Mouse (Mus musculus): ENCODE measurements around the gene Ercc1.

The Ercc1 gene

DNA sequence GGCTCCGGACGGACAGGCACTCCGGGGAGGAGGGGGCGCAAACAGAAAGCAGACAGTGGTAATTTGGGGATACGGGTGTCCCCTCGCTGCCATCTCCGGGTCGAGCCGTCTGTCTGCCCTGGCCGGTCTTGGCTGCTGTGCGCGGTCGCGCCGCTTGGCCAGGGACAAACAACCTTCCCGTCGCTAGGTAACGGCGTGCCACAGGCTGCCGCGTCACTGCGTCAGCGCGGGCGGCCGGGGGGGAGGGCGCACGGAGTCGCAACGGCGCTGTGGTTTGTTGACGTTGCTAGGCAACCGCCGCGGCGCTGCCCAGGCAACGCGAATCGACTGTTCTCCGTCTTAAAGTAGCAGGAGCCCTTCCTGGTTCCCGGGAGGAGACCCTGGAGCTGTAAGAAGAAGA, 24.7 kb upstream of the Ercc1 start:
- Histone ChIP-seq H3K36me3 (ENCODE audit: control insufficient read depth, insufficient read depth, low read length, poor library complexity, severe bottlenecking) (no peaks in the 10 kb centered on the region), H3K27me3 (ENCODE audit: control insufficient read depth, insufficient read depth, low read length, poor library complexity, severe bottlenecking) (no peaks in the 10 kb centered on the region)
- peak; percentile 100 for DNase-seq (ENCODE audit: low read depth, low spot score)

DNA sequence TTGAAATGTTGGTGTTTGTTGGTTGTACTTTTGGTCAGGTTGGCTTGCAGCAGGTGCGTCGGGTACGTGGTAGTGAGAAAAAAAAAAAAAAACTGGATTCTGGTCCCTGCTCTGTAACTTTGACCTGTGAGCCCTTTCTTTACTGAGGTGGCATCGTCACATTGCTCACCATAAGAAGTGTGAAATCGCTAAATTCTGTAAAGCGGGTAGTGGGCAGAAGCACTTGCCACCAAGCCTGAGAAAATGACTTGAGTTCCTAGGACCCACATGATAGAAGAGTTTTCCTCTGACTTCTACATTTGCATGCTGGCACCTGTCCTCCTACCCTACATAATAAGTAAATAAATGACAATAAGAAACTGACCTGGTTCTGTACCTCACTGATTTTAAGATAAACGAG, 23.9 kb upstream of the Ercc1 start:
- peak; percentile 61 for DNase-seq (ENCODE audit: low read depth, low spot score)
- no peaks in the 10 kb centered on the region for H3K36me3 ChIP-seq (ENCODE audit: control insufficient read depth, insufficient read depth, low read length, poor library complexity, severe bottlenecking)
- H3K27me3 ChIP-seq (ENCODE audit: control insufficient read depth, insufficient read depth, low read length, poor library complexity, severe bottlenecking), result no peaks in the 10 kb centered on the region

DNA sequence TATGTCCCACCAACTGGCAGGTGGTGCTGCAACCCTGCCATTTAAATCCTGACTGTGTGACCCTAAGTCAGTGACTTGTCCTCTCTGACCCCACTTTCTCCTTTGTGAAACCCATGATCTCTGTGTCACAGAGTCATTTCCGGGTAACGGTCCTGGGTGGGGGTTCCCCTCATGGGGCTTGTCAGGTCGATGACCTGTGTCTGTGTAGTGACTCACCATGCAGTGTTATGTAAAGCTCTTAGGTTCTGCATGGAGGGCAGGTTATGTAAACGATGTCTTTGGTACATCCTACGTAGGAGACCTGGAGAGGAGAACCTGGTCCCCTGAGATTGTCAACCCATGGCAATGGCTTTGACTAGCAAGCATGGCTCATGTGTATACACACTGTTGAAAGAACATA, 23.1 kb upstream of the Ercc1 start:
- Histone ChIP-seq H3K36me3 (ENCODE audit: control insufficient read depth, insufficient read depth, low read length, poor library complexity, severe bottlenecking) (no peaks in the 10 kb centered on the region), H3K27me3 (ENCODE audit: control insufficient read depth, insufficient read depth, low read length, poor library complexity, severe bottlenecking) (no peaks in the 10 kb centered on the region)
- peak; percentile 97 for DNase-seq (ENCODE audit: low read depth, low spot score)

DNA sequence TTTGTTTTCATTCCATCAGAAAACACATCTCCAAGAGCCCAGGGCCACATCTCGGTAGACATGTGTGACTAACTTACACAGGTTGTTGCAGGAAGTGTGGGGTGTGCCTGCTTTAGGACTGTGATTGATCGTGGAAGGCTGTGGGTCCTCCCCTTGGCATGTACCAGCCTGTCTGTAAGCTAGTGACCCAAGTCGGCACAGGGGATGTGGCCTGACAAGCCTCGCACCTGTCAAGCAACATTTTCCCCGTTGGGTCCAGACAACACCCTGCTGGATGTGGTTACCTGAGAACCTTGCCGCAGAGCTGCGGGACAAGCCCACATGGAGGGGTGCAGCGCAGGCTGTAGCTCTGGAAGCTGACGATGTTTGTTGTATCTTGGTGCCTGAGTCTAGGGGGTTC, 22.1 kb upstream of the Ercc1 start:
- DNase-seq (ENCODE audit: low read depth, low spot score), result no peak
- Histone ChIP-seq H3K36me3 (ENCODE audit: control insufficient read depth, insufficient read depth, low read length, poor library complexity, severe bottlenecking) (no peaks in the 10 kb centered on the region), H3K27me3 (ENCODE audit: control insufficient read depth, insufficient read depth, low read length, poor library complexity, severe bottlenecking) (no peaks in the 10 kb centered on the region)

DNA sequence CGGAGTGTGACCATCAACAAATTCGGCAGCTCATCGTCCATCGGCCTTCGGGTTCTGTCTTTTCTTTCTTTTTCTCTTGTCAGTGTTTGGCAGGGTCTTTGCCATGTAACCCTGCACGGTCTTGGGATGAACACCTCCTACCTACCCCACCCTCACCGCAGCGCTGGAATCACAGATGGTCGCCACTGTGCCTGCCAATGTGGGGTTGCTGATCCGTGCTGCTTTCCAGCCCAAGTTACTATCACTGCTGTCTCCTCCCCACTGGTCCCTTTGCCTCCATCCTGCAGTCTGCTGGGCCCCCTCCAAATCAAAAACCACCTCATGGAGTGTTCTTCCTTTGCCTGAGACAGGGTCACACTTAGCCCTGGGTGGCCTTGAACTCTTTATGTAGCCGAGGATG, 20.4 kb upstream of the Ercc1 start:
- no peaks in the 10 kb centered on the region for H3K27me3 ChIP-seq (ENCODE audit: control insufficient read depth, insufficient read depth, low read length, poor library complexity, severe bottlenecking)
- no peak for DNase-seq (ENCODE audit: low read depth, low spot score)
- H3K36me3 ChIP-seq (ENCODE audit: control insufficient read depth, insufficient read depth, low read length, poor library complexity, severe bottlenecking), result no peaks in the 10 kb centered on the region

DNA sequence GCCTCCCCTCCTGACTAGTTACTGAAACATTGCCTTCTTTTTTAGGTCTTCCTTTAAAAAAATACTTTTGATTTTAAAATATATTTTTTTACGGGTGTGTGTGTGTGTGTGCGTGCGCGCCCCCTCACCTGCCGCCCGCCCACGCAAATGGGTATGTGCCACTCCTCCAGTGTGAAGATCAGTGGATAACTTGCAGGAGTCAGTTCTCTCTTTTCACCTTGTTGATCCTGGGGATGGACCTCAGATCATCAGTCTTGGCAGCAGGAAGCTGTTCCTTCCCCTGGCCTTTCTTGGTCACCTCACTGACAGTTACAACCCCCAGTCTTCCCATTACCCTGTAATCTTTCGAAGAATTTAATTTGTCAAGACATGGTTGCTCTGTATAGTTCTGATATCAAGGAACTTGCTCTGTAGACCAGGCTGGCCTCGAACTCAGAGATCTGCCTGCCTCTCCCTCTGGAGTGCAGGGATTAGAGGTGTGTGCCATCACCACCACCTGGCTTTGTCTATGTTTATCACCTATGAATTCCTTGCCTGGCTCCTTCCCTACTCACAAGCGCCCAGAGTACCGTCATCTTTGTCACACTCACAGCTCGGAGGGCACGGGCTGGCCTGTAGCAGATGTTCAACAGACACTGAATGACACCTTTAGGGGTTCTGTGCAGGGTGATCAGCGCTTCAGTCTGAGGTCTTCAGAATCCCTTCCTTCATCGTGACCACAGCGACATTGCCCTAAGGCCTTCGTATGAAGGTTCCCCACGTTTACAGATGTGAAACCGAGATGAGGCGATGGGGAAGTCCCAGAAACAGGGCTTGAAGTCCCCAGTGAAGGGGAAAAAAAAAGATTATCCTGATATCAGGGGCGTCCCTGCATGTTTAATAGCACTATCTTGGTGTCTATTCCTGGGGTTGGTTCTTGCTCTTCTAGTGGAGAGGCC, 19.0 kb upstream of the Ercc1 start:
- DNase-seq (ENCODE audit: low read depth, low spot score), result peak; percentile 94
- no peaks in the 10 kb centered on the region for H3K27me3 ChIP-seq (ENCODE audit: control insufficient read depth, insufficient read depth, low read length, poor library complexity, severe bottlenecking)

DNA sequence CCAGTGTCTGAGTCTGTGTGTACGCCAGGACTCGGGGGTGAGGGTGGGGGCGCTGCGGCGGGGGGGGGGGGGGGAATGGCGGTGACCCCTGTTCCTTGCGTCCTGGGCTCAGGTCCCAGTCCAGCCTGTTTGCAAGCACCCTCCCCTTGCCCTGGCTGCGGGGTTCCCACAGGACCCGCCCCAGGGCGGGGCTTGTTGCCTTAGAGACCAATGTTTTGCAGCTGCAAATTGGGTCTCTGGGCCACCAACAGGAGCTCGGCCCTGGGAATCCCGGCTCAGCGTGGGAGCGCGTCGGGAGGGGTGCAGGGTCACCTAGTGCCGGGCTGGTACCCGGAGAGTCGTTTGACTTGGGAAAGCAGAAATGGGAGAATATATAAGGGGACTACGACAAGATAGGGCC, 18.2 kb upstream of the Ercc1 start:
- no peaks in the 10 kb centered on the region for H3K36me3 ChIP-seq (ENCODE audit: control insufficient read depth, insufficient read depth, low read length, poor library complexity, severe bottlenecking)
- peak; percentile 86 for DNase-seq (ENCODE audit: low read depth, low spot score)
- H3K27me3 ChIP-seq (ENCODE audit: control insufficient read depth, insufficient read depth, low read length, poor library complexity, severe bottlenecking), result no peaks in the 10 kb centered on the region

More for the DNA sequence above, 19.0 kb upstream of the Ercc1 start:
- no peaks in the 10 kb centered on the region for H3K36me3 ChIP-seq (ENCODE audit: control insufficient read depth, insufficient read depth, low read length, poor library complexity, severe bottlenecking)

DNA sequence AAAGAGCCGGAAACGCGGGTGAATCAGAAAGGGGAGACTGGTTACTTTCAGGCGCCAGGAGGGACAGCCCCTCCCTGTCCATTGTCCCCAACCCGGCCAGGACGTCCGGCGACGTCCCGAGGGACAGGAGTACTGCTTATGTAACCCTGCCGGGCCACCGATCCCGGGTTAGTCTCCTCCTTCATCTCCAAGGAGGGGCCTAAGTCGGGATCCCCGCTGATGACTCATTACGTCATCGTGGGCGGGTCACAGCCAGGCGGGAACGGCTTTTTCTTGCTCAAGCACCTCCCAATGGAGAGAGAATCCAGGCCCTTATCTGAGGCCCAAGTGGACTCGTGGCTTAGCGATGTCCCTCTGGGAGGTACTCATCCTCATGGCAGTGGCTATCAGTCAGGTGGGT, 17.4 kb upstream of the Ercc1 start:
- Histone ChIP-seq H3K36me3 (ENCODE audit: control insufficient read depth, insufficient read depth, low read length, poor library complexity, severe bottlenecking) (no peaks in the 10 kb centered on the region), H3K27me3 (ENCODE audit: control insufficient read depth, insufficient read depth, low read length, poor library complexity, severe bottlenecking) (no peaks in the 10 kb centered on the region)
- DNase-seq (ENCODE audit: low read depth, low spot score), result peak; percentile 81

DNA sequence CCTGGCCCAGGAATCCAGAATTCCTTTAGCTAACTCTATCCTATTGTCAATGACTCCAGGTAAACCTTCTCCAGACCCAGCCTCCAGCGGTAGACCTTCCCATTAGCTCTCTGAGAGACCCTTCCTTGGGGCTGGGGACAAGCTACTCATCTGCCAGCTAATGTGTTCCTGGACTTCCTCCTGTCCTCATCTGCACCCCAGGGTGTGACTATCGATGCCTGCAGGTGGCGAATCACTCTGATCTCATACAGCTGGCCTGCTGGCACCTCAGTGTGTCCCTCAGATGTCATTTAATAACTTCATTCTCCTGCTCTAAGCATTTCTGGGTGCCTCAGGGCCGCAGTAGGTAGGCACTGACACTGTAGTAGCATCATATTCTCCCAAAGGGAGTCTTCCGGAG, 16.8 kb upstream of the Ercc1 start:
- peak; percentile 33 for DNase-seq (ENCODE audit: low read depth, low spot score)
- Histone ChIP-seq H3K36me3 (ENCODE audit: control insufficient read depth, insufficient read depth, low read length, poor library complexity, severe bottlenecking) (no peaks in the 10 kb centered on the region), H3K27me3 (ENCODE audit: control insufficient read depth, insufficient read depth, low read length, poor library complexity, severe bottlenecking) (no peaks in the 10 kb centered on the region)

DNA sequence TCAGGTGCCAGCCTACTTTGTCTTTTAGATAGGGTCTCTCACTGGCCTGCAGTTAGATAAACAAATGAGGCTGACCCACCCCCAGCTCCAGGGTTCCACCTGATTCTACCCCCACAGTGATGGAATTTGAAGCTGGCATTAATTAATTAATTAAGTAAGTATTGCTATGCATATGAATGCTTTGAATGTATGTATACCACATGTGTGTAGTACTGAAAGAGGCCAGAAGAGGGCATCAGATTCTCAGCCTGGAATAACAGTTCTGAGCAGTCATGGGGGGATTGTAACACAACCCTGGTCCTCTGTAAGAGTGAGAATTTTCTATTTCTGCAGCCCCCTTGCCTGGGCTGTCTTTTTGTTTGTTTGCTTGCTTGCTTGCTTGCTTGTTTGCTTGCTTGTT, 16.2 kb upstream of the Ercc1 start:
- DNase-seq (ENCODE audit: low read depth, low spot score), result peak; percentile 60
- H3K27me3 ChIP-seq (ENCODE audit: control insufficient read depth, insufficient read depth, low read length, poor library complexity, severe bottlenecking), result no peaks in the 10 kb centered on the region
- no peaks in the 10 kb centered on the region for H3K36me3 ChIP-seq (ENCODE audit: control insufficient read depth, insufficient read depth, low read length, poor library complexity, severe bottlenecking)

DNA sequence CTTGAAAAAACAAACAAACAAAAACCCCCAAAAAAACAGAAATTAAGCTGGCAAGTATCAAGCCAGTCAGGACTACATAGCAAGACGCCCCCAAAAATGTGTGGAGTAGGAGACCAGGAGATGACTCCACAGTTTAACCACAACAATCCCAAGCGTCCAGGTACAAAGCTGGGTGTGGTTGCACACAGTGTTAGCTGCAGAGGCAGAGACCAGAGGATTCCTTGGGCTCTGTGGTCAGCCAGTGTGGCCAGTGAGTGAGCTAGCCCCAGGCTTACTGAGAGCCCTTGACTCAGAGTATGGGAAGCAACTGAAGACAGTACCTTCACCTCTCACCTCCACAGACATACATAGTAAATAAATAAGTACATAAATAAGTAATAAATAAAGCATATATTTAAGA, 12.7 kb upstream of the Ercc1 start:
- no peak for DNase-seq (ENCODE audit: low read depth, low spot score)

DNA sequence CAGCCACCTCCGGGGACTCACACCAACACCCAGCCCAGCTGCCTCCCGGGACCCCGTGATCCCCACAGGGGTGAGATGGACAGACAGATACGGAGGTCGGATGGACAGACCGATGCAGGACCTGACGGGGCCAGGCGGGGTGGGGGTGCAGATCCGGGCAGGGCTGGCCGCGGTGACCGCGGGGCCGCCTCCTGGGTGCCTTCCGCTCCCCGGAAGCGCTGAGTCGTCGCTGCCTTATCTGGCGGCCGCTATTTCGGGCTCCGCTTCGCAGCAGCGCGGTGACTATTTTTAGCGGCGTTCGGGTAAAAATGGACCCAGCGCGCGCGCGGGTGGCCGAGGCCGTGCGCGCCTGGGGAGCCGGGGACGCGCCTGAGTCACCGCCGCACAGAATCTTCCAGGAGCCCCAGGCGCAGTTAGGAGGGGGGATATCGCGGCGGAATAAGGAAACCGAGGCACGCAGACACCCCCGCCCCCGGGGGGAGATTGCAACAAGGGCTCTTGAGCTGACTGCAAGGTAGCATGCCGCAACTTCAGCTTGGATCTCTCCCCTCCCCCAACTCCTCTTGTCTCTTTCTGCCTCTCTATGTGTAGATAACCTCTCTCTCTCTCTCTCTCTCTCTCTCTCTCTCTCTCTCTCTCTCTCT, 11.7 kb upstream of the Ercc1 start:
- Histone ChIP-seq H3K27me3 (ENCODE audit: control insufficient read depth, insufficient read depth, low read length, poor library complexity, severe bottlenecking) (no peaks in the 10 kb centered on the region), H3K36me3 (ENCODE audit: control insufficient read depth, insufficient read depth, low read length, poor library complexity, severe bottlenecking) (no peaks in the 10 kb centered on the region)
- DNase-seq (ENCODE audit: low read depth, low spot score), result peak; percentile 86

More for the DNA sequence above, 12.7 kb upstream of the Ercc1 start:
- H3K36me3 ChIP-seq (ENCODE audit: control insufficient read depth, insufficient read depth, low read length, poor library complexity, severe bottlenecking), result no peaks in the 10 kb centered on the region
- no peaks in the 10 kb centered on the region for H3K27me3 ChIP-seq (ENCODE audit: control insufficient read depth, insufficient read depth, low read length, poor library complexity, severe bottlenecking)

DNA sequence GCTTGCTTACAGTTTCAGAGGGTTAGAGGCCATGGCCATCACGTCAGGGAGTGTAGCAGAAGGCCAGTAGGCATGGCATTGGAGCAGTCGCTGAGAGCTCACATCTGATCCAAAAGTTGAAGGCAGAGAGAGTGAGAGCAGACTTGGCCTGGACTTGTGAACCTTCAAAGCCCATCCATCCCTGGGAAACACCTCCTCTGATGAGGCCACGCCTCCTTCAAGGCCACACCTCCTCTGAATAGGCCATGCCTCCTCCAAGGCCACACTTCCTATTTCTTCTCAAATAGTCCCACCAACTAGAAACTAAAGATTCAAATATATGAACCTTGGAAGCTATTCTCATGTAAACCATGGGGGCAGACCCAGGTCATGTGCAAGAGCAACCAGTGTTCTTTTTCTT, 9.0 kb upstream of the Ercc1 start:
- peak; percentile 84 for DNase-seq (ENCODE audit: low read depth, low spot score)
- no peaks in the 10 kb centered on the region for H3K36me3 ChIP-seq (ENCODE audit: control insufficient read depth, insufficient read depth, low read length, poor library complexity, severe bottlenecking)
- no peaks in the 10 kb centered on the region for H3K27me3 ChIP-seq (ENCODE audit: control insufficient read depth, insufficient read depth, low read length, poor library complexity, severe bottlenecking)

DNA sequence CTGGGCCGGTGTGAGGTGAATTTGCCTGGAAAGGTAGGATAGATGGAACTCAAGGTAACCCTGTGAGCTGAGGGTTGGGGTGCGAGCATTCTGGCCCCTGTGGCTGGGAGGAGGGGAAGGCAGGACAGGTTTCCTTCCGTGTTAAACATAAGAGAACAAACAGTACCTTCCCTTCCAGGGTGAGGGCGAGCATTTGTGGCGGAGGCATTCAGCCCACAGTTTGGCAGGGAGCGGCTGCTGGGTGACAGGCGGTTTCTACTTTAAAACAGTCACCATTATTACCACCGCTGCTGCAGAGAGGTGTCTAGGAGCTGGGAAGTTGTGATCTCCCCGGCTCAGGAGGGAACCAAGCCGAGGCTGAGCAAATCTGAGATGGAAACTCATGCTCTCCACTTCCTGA, 7.5 kb upstream of the Ercc1 start:
- DNase-seq (ENCODE audit: low read depth, low spot score), result no peak
- H3K36me3 ChIP-seq (ENCODE audit: control insufficient read depth, insufficient read depth, low read length, poor library complexity, severe bottlenecking), result no peaks in the 10 kb centered on the region

DNA sequence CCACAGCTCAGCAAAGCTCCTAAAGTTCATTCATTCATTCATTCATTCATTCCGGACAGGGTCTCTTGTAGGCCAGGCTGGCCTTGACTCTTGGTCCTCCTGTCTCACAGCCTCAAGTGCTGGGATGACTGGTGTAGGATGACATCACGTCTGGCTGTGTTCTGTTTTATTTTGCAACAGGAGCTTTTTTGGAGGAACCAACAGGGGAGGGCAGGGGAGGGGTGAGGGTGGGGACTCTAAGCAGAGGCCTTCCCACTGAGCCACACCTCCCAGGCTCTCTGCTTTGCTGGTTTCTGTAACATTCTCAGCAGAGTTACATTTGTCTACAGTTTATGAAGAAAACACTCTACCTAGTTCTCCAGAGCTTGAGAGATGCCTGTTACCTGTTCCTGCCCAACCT, 6.5 kb upstream of the Ercc1 start:
- no peaks in the 10 kb centered on the region for H3K36me3 ChIP-seq (ENCODE audit: control insufficient read depth, insufficient read depth, low read length, poor library complexity, severe bottlenecking)
- no peak for DNase-seq (ENCODE audit: low read depth, low spot score)
- no peaks in the 10 kb centered on the region for H3K27me3 ChIP-seq (ENCODE audit: control insufficient read depth, insufficient read depth, low read length, poor library complexity, severe bottlenecking)

More for the DNA sequence above, 7.5 kb upstream of the Ercc1 start:
- no peaks in the 10 kb centered on the region for H3K27me3 ChIP-seq (ENCODE audit: control insufficient read depth, insufficient read depth, low read length, poor library complexity, severe bottlenecking)

All from splenic B cell, adult 2 months (primary cell).